Mouse (Mus musculus) cerebellum, adult 2 months (tissue): ENCODE measurements around the gene E130308A19Rik.

Source experiments
- CTCF ChIP-seq: fragments of 200-500 bp; IDR thresholded peaks from 2 replicates; pipeline ENCODE4 v1.5.1; 2011; ENCODE audit warnings: low read depth, mild to moderate bottlenecking, control low read depth, low read length, moderate library complexity, borderline replicate concordance; ENCODE audit not compliant: insufficient read depth
- POLR2A ChIP-seq: fragments of 200-500 bp; IDR thresholded peaks from 2 replicates; pipeline ENCODE4 v1.6.1; 2011; ENCODE audit warnings: low read length, control low read depth, borderline replicate concordance; ENCODE audit not compliant: insufficient read depth

DNA sequence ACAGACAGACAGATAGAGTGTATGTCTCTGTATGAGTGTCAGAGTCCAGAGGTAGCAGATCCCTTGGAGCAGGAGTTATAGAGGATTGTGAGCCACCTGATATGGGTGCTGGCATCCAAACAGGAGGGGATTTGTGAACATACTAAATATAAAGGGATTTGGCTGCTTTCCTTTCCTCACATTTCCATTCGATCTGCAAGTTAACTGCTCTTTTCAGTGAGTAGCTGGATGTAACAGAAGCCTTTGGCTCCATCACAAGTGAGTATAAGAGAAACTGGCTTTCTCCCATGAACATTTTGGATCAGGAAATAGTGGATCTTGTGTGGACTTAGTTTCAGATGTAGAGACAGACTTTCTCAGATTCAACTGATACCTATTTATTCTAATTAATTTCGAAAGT is 44.0 kb downstream of the E130308A19Rik start:
- TF ChIP-seq CTCF (no peak), POLR2A (no peak)
